Mouse (Mus musculus) ES-E14 (cell line): ENCODE measurements around the gene Cela3a.

ENCODE experiments used
- CHD2 ChIP-seq: IDR thresholded peaks from 2 replicates; pipeline ENCODE4 v1.6.1; 2014; ENCODE audit warnings: mild to moderate bottlenecking, low read depth, low read length, inconsistent platforms
- HCFC1 ChIP-seq: IDR thresholded peaks from 2 replicates; pipeline ENCODE4 v1.6.1; 2012; ENCODE audit warnings: low read length, inconsistent platforms, borderline replicate concordance; ENCODE audit not compliant: insufficient read depth
- MAFK ChIP-seq: IDR thresholded peaks from 2 replicates; pipeline ENCODE4 v1.6.1; 2014; ENCODE audit warnings: mild to moderate bottlenecking, low read depth, low read length, inconsistent platforms; ENCODE audit not compliant: insufficient read depth
- ZC3H11A ChIP-seq: IDR thresholded peaks from 2 replicates; pipeline ENCODE4 v1.6.1; 2012; ENCODE audit warnings: low read depth, mild to moderate bottlenecking, inconsistent platforms, low read length, borderline replicate concordance
- ZNF384 ChIP-seq: IDR thresholded peaks from 2 replicates; pipeline ENCODE4 v1.6.1; 2012; ENCODE audit warnings: low read depth, low read length, inconsistent platforms

DNA sequence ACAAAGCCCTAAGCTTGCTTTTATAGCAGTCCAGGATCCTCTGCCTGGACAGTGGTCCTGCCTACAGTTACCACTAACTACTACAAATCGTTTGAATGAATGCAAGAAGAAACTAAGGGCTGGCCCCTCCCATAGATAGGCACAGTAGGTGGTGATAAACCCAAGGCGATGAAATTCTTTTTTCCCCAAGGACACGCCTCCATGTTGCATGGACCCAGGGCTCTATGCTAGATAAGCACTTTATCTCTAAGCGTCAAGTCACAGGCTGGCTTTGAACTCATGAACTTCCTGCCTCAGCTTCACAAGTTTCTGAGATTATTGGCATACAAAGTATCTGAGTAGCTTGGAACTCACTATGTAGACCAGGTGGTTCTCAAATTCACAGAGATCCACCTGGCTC lies 47.7 kb upstream of the Cela3a start:
- TF ChIP-seq HCFC1: no peak
- TF ChIP-seq ZC3H11A: no peak
- TF ChIP-seq CHD2: no peak
- no peak for TF ChIP-seq ZNF384
- no peak for TF ChIP-seq MAFK
